Mouse (Mus musculus): ENCODE data around the gene Dlgap1.

GRCm38 (mm10) chr17:70734728-70735127, 765.9 kb downstream of the Dlgap1 start:
- no peak for TF ChIP-seq CTCF (conservative IDR thresholded peaks at IDR 0.05; ENCODE audit: low read length)
- no peak for TF ChIP-seq NANOG (IDR thresholded peaks at IDR 0.05; ENCODE audit: borderline replicate concordance, low read length)
